Mouse (Mus musculus): ENCODE results near the gene Tmem107.

Tmem107 gene

GRCm38 (mm10) chr11:69120221-69121000, 49.8 kb downstream of the Tmem107 start, which contains the start of gene Hes7:
TSS of gene Hes7 (plus strand) at chr11:69120404.
- intact Hi-C loops (cut with DNase I), result no loop called here

- intact Hi-C loops (cut with DNase I), result no loop called here
These were observed 50.6 kb downstream of the Tmem107 start for GRCm38 (mm10) chr11:69121001-69121740.

- intact Hi-C loops (cut with DNase I), result no loop called here
These were observed 51.2 kb downstream of the Tmem107 start for GRCm38 (mm10) chr11:69121741-69122335.

- intact Hi-C loops (cut with DNase I), result no loop called here
These were observed 51.8 kb downstream of the Tmem107 start, which contains the start of gene 9130213A22Rik for GRCm38 (mm10) chr11:69122336-69122951. TSS of gene 9130213A22Rik (minus strand) at chr11:69122589.
